Mouse (Mus musculus) megakaryocyte, embryonic 14.5 days (primary cell): ENCODE measurements around the gene Gm37240. TPM values are rescaled to one million over a fixed set of nuclear protein-coding genes. Genes with fewer than 3 reads are reported as not detected.

ENCODE experiments used
- H3K27me3 ChIP-seq: replicated peaks from 2 replicates; pipeline ENCODE3; 2012; ENCODE audit warnings: inconsistent platforms
- H3K36me3 ChIP-seq: replicated peaks from 2 replicates; pipeline ENCODE3; 2012; ENCODE audit warnings: low read length, inconsistent platforms, mixed read lengths
- H3K4me1 ChIP-seq: 2 replicates; pipeline ENCODE4 v1.6.1; 2012; ENCODE audit warnings: inconsistent platforms
- H3K4me3 ChIP-seq: replicated peaks from 2 replicates; pipeline ENCODE3; 2012; ENCODE audit warnings: moderate library complexity, mild to moderate bottlenecking, inconsistent platforms
- H3K9me3 ChIP-seq: 2 replicates; pipeline ENCODE4 v1.6.1; 2012; ENCODE audit warnings: inconsistent platforms
- FLI1 ChIP-seq: IDR thresholded peaks from 2 replicates; pipeline ENCODE4 v1.6.1; 2012; ENCODE audit warnings: low read length, inconsistent platforms, mixed read lengths
- GATA1 ChIP-seq: IDR thresholded peaks from 3 replicates; pipeline ENCODE4 v1.6.1; 2012; ENCODE audit warnings: mixed read lengths, low read length, inconsistent platforms, borderline replicate concordance
- polyA plus RNA-seq: library from polyadenylated mRNA; stranded (reverse); fragments of >175 nt; gene quantifications from 2 replicates; pipeline ENCODE4 v1.2.3, GENCODE M21; 2012; ENCODE audit warnings: low replicate concordance; ENCODE audit not compliant: insufficient read depth

The Gm37240 gene
- polyA plus RNA-seq, 1 experiment = not detected

- H3K4me3 ChIP-seq = no peak overlapping the region
- H3K9me3 ChIP-seq = no peaks in the 10 kb centered on the region
- no peaks in the 10 kb centered on the region for H3K36me3 ChIP-seq
- TF ChIP-seq GATA1 (no peak), FLI1 (no peak)
- H3K4me1 ChIP-seq = peaks cover 3% of the 10 kb centered on the region; the same call in 1 of the 2 replicates
- H3K27me3 ChIP-seq = peaks cover 4% of the 10 kb centered on the region
These were observed 344.6 kb downstream of the Gm37240 start for GRCm38 (mm10) chr3:85542765-85543164.

- Histone ChIP-seq H3K4me3 (no peak overlapping the region), H3K36me3 (no peaks in the 10 kb centered on the region), H3K27me3 (peaks cover 8% of the 10 kb centered on the region), H3K9me3 (no peaks in the 10 kb centered on the region), H3K4me1 (no peaks in the 10 kb centered on the region)
- no peak for TF ChIP-seq GATA1
- TF ChIP-seq FLI1 = no peak
These were observed 351.4 kb downstream of the Gm37240 start for GRCm38 (mm10) chr3:85535621-85536520.

DNA sequence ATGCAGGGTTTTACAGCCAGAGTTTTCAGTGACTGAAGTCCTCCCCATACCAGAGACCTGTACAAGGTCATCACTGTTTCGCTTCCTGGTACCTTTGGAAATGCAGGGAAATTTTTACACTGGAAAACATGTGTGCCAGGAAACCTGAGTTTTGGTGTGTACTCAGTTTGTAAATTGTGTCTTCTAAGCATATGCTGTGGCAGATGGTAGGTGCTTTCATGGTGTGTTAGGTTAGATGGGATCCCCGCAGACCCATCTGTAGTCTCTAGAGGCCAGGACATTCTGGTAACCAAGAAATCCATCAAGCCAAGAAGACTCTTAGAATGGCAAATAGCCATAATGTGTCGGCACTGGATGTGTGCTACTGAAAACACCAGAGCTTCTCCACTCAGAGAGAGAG, 352.3 kb downstream of the Gm37240 start:
- Histone ChIP-seq H3K4me1 (no peaks in the 10 kb centered on the region), H3K4me3 (no peak overlapping the region), H3K27me3 (peaks cover 9% of the 10 kb centered on the region), H3K36me3 (no peaks in the 10 kb centered on the region), H3K9me3 (no peaks in the 10 kb centered on the region)
- TF ChIP-seq FLI1 = no peak

DNA sequence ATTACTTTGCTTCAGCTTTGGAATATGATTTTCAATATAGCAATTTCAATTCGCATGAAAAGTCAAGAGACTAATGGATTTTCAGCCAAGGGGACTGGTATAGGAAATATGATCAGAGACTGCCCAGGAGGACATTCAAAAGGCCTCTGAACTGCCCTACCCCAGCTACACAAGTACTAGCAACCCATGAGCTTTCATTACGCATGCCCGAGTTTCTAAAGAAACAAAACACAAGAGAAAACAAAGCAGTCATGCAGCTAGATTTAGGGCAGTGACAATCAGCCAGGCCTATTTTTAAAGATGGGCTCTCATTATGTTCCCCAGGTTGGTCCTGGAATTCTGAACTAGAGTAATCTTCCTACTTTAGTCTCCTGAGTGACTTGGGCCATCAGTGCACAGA, 354.9 kb downstream of the Gm37240 start:
- TF ChIP-seq GATA1 (no peak), FLI1 (no peak)
- Histone ChIP-seq H3K4me3 (no peak overlapping the region), H3K4me1 (no peaks in the 10 kb centered on the region), H3K36me3 (no peaks in the 10 kb centered on the region), H3K9me3 (no peaks in the 10 kb centered on the region), H3K27me3 (peaks cover 10% of the 10 kb centered on the region)

GRCm38 (mm10) chr3:85530601-85531161, 356.6 kb downstream of the Gm37240 start:
- Histone ChIP-seq H3K4me3 (no peak overlapping the region), H3K27me3 (peaks cover 7% of the 10 kb centered on the region), H3K9me3 (no peaks in the 10 kb centered on the region), H3K36me3 (no peaks in the 10 kb centered on the region), H3K4me1 (no peaks in the 10 kb centered on the region)
- no peak for TF ChIP-seq GATA1
- TF ChIP-seq FLI1 = no peak

DNA sequence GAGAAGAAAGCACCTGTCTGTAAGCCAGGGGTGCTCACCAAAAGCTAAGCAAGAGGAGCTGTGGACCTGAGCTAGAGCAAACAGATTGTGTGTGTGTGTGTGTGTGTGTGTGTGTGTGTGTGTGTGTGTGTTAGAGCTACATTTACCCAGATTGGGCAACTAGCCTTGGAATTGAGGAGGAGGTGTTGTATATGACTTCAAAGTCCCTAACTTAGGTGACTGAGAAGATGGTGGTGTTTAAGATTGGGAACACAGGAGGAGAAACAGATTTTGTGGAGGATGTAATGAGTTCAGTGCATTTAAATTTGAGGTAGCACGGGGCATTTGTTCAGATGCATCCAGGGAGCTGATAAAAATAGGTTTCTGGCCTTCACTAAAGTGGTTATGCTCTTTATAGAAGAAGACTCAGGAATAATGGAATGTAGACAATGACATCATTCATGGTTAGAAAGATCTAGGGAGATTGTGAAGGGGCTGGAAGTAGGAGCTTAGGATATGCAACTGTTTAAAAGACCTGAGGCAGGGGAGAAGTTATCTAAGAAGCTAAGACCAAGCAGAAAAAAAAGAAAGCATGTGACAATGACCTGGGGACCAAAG, 365.9 kb downstream of the Gm37240 start:
- Histone ChIP-seq H3K36me3 (no peaks in the 10 kb centered on the region), H3K4me1 (no peaks in the 10 kb centered on the region), H3K27me3 (peaks cover 6% of the 10 kb centered on the region), H3K4me3 (no peak overlapping the region), H3K9me3 (0 out of 2 replicates have a peak, but pooled peaks cover 3% of the 10 kb centered on the region)
- TF ChIP-seq GATA1 (no peak), FLI1 (no peak)

DNA sequence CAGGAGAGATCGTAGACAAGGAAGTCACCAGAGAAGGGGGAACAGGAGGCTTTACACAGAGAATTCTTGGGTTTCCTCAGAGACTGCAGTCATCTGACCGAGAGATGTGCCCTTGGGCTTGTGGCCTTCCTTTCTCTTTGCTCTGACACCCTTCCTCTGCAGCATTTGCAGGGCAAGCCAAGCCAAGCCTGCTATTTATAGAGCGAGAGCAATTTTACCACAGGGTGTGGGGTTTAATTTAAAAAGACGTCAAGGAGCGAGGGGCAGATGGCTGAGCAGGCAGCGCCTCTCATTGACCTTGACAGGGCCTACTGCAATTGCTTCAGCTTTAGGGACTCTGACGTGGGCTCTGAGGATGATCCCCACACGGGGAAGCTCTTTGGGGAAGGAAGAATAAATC, 368.6 kb downstream of the Gm37240 start:
- Histone ChIP-seq H3K4me3 (no peak overlapping the region), H3K4me1 (no peaks in the 10 kb centered on the region), H3K36me3 (no peaks in the 10 kb centered on the region), H3K9me3 (peaks cover 9% of the 10 kb centered on the region; the same call in 1 of the 2 replicates), H3K27me3 (peaks cover 6% of the 10 kb centered on the region)
- TF ChIP-seq FLI1 (no peak), GATA1 (no peak)

GRCm38 (mm10) chr3:85518072-85518471, 369.2 kb downstream of the Gm37240 start:
- H3K4me3 ChIP-seq = no peak overlapping the region
- no peaks in the 10 kb centered on the region for H3K36me3 ChIP-seq
- peaks cover 9% of the 10 kb centered on the region; the same call in 1 of the 2 replicates for H3K9me3 ChIP-seq
- H3K27me3 ChIP-seq = peaks cover 6% of the 10 kb centered on the region
- TF ChIP-seq FLI1 (no peak), GATA1 (no peak)
- no peaks in the 10 kb centered on the region for H3K4me1 ChIP-seq

GRCm38 (mm10) chr3:85516739-85517396, 370.4 kb downstream of the Gm37240 start:
- Histone ChIP-seq H3K27me3 (peaks cover 6% of the 10 kb centered on the region), H3K4me1 (no peaks in the 10 kb centered on the region), H3K4me3 (no peak overlapping the region), H3K9me3 (peaks cover 16% of the 10 kb centered on the region; the same call in 1 of the 2 replicates), H3K36me3 (no peaks in the 10 kb centered on the region)
- TF ChIP-seq FLI1 (no peak), GATA1 (no peak)

- no peak for TF ChIP-seq FLI1
- Histone ChIP-seq H3K4me3 (no peak overlapping the region), H3K36me3 (no peaks in the 10 kb centered on the region), H3K9me3 (peaks cover 16% of the 10 kb centered on the region; the same call in 1 of the 2 replicates), H3K27me3 (peaks cover 6% of the 10 kb centered on the region), H3K4me1 (no peaks in the 10 kb centered on the region)
These were observed 372.6 kb downstream of the Gm37240 start for GRCm38 (mm10) chr3:85514700-85515099.
